In the genomic region with DNA sequence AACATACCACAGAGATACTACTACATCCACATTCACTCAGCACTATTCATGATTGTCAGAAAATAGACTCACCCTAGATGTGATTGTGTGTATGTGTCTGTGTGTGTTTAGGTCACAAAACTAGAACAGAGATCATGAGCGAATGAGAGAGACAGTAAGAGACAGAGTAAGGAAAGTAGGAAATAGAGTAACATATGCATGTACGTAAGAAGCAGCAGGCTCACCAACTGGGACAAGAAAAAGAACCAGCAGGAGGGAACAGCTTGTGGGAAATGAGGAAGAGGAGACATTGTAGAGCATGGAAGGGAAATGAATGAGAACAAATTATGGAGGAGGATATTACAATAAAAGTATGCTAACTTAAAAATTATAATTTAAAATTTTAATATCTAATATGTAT, we compare ENCODE assay signal across 12 mouse cellular contexts.
"Had no signal": no experiment of that assay in that cellular context is flagged by ENCODE, and none has a peak within 500 bp of the region (broad histone marks: within the 10 kb centered on the region; RNA-seq: fewer than 3 reads in every experiment).

No protein-coding gene starts in this region.

- H3K4me2 ChIP-seq: kidney, embryonic 15.5 days; limb, embryonic 12.5 days; liver, embryonic 13.5 days; lung, embryonic 15.5 days; midbrain, embryonic 13.5 days had no signal

- H3K27me3 ChIP-seq: kidney, embryonic 15.5 days; liver, embryonic 13.5 days; lung, embryonic 15.5 days; midbrain, embryonic 13.5 days had no signal

- H3K36me3 ChIP-seq: kidney, embryonic 15.5 days; limb, embryonic 12.5 days; liver, embryonic 13.5 days; lung, embryonic 15.5 days; midbrain, embryonic 13.5 days had no signal

- H3K9ac ChIP-seq: kidney, embryonic 15.5 days; limb, embryonic 12.5 days; liver, embryonic 13.5 days; liver, postnatal 0 days; lung, embryonic 15.5 days; midbrain, embryonic 13.5 days had no signal

- H3K27ac ChIP-seq: kidney, embryonic 15.5 days; limb, embryonic 12.5 days; liver, embryonic 13.5 days; lung, embryonic 15.5 days; midbrain, embryonic 13.5 days had no signal

- ATAC-seq: liver, postnatal 0 days; midbrain, embryonic 13.5 days had no signal

- H3K4me3 ChIP-seq: kidney, embryonic 15.5 days; limb, embryonic 12.5 days; liver, embryonic 13.5 days; lung, embryonic 15.5 days; midbrain, embryonic 13.5 days had no signal

- H3K9me3 ChIP-seq: kidney, embryonic 15.5 days; limb, embryonic 12.5 days; liver, embryonic 13.5 days; lung, embryonic 15.5 days; midbrain, embryonic 13.5 days had no signal

- DNase-seq: kidney, postnatal 14 days; layer of hippocampus, adult 9-11 months; layer of hippocampus, postnatal 36 days; liver; liver, embryonic 13.5 days; liver, postnatal 0 days; right cerebral cortex, postnatal 25 days; thymus, postnatal 36 days had no signal

- H3K4me1 ChIP-seq: kidney, embryonic 15.5 days; liver, embryonic 13.5 days; lung, embryonic 15.5 days had no signal
